Mouse (Mus musculus) cerebellum, adult 2 months (tissue): ENCODE results near the gene Ttl. TPM values are rescaled to one million over a fixed set of nuclear protein-coding genes. Genes with fewer than 3 reads are reported as not detected.

Experiments used
- DNase-seq, 2 experiments: peaks; one replicate each; pipeline ENCODE4 v3.0.0; 2021
- H3K27ac ChIP-seq: fragments of 200-500 bp; 2 replicates; pipeline ENCODE4 v1.5.1; 2012; ENCODE audit warnings: low read length, control low read depth, inconsistent platforms; ENCODE audit not compliant: insufficient read depth
- H3K27me3 ChIP-seq: fragments of 200-500 bp; 2 replicates; pipeline ENCODE4 v1.6.1; 2012; ENCODE audit warnings: inconsistent platforms, mild to moderate bottlenecking, low read length, moderate library complexity; ENCODE audit not compliant: control insufficient read depth, insufficient read depth
- H3K4me1 ChIP-seq: fragments of 200-500 bp; 2 replicates; pipeline ENCODE4 v1.6.1; 2011; ENCODE audit warnings: low read length; ENCODE audit not compliant: control insufficient read depth, insufficient read depth
- H3K4me3 ChIP-seq: fragments of 200-500 bp; replicated peaks from 2 replicates; pipeline ENCODE3; 2011; ENCODE audit warnings: mild to moderate bottlenecking, low read depth, low read length, control low read depth; ENCODE audit not compliant: insufficient read depth
- CTCF ChIP-seq: fragments of 200-500 bp; IDR thresholded peaks from 2 replicates; pipeline ENCODE4 v1.5.1; 2011; ENCODE audit warnings: low read depth, mild to moderate bottlenecking, control low read depth, low read length, moderate library complexity, borderline replicate concordance; ENCODE audit not compliant: insufficient read depth
- POLR2A ChIP-seq: fragments of 200-500 bp; IDR thresholded peaks from 2 replicates; pipeline ENCODE4 v1.6.1; 2011; ENCODE audit warnings: low read length, control low read depth, borderline replicate concordance; ENCODE audit not compliant: insufficient read depth
- WGBS: fragments of 180-500 bp; shearing (Covaris S2); methylation state at CpG from one replicate; pipeline ENCODE4 v1.1.7; 2018; 5-methylcytosine and 5-hydroxymethylcytosine counted together
- polyA plus RNA-seq: library from polyadenylated mRNA; depleted of rRNA; stranded (reverse); fragments of >200 nt; gene quantifications from 2 replicates; pipeline ENCODE4 v1.2.3, GENCODE M21; 2012

Gene Ttl
- polyA plus RNA-seq, 1 experiment = 23.3 TPM

DNA sequence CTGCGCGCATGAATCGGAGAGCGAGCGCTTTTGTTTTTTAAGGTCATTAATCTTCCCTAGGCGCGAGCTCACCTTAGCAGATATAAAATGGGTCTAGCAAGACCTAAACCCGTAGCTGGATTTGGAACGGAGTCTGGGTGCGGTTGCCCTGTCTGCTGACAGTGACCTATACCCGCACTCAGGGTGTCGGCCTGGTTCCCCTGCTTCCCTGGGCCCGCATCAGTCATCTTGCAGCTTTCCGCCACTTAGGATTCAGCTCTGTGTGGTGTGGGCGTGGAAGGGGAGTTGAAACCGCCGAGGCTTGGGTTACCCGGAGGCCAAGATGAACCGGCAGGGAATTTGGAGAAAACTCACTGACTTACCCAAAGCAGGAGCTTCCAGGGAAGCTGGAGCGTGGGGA, 584 bp downstream of the Ttl start:
- Histone ChIP-seq H3K27ac (peak overlapping the region; percentile 62; the same call in 1 of the 2 replicates), H3K27me3 (no peaks in the 10 kb centered on the region), H3K4me1 (peaks cover 2% of the 10 kb centered on the region), H3K4me3 (peak overlapping the region; percentile 89)
- DNase-seq = peak; percentile 61 to 69
- no peak; the same call in 1 of the 2 replicates for TF ChIP-seq POLR2A
- TF ChIP-seq CTCF = no peak
- under 1% methylated on average over 20 of the region's 20 CpGs for WGBS

DNA sequence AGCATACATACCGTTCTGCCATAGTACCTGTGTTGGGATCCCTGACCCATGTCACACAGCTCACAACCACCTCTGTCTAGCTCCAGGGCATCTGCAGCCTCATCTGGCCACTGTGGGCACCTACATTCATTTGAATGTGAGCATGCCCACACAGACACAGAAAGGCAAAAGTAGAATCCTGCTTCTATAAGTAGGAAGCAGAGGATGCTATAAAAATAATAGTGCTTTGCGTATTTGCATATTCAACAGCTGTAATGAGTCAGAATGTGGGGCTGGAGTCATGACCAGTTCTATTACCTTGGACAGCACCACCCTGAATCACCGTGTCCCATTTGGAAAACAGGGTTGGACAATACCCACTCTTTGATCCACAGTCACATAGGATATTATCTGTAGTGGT, 4.6 kb downstream of the Ttl start:
- peaks cover 2% of the 10 kb centered on the region; the same call in 1 of the 2 replicates for H3K4me1 ChIP-seq
- H3K27me3 ChIP-seq = no peaks in the 10 kb centered on the region
- WGBS = 91% methylated on average over 3 of the region's 3 CpGs
- TF ChIP-seq POLR2A (no peak), CTCF (no peak)
- H3K4me3 ChIP-seq = no peak overlapping the region
- no peak for DNase-seq
- no peak overlapping the region for H3K27ac ChIP-seq

DNA sequence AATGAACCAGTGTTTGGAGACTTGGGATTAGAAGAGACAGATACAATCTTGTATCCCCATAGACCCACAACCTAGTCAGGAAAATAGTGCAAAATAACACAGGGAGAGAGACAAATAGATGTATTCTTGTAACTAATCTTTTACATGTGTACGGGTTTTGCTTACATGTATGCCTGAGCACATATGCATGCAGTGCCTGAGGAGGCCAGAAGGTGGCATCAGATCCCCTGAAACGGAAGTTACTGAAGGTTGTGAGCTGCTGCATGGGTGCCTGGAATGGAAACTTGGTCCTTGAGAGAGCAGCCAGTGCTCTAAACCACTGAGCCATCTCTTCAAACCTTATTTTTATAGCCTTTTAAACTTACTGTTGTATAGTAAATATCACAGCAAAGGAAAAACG, 12.6 kb downstream of the Ttl start:
- H3K4me3 ChIP-seq = no peak overlapping the region
- no peak for DNase-seq
- WGBS = 83% methylated on average over 3 of the region's 3 CpGs
- no peaks in the 10 kb centered on the region; the same call in 1 of the 2 replicates for H3K4me1 ChIP-seq
- H3K27ac ChIP-seq = no peak overlapping the region
- no peaks in the 10 kb centered on the region for H3K27me3 ChIP-seq
- TF ChIP-seq CTCF (peak; percentile 10; the same call in 1 of the 2 replicates), POLR2A (no peak)

DNA sequence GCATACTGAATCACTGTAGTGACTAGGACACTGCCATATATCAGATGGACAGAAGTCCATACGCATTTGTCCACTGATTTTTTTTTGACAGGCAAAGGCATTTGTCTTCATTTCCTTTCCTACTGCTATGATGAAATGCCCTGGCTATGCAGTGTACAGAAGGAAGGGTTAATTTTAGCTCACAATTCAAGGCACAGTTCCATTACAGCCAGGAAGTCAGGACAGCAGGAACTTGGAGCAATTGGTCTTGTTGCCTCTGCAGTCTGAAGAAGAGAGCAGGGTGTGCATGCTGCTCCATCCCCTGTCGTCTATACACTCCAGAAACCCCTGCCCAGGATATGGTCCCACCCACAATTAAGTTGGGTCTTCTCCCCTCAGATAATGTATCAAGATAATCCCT, 13.5 kb downstream of the Ttl start:
- no peak overlapping the region for H3K27ac ChIP-seq
- no peak for TF ChIP-seq POLR2A
- TF ChIP-seq CTCF = no peak
- 25% methylated on average over 2 of the region's 2 CpGs for WGBS
- H3K4me1 ChIP-seq = no peaks in the 10 kb centered on the region; the same call in 1 of the 2 replicates
- DNase-seq = peak in 1 of 2 experiments; percentile 28
- no peaks in the 10 kb centered on the region for H3K27me3 ChIP-seq
- H3K4me3 ChIP-seq = no peak overlapping the region

DNA sequence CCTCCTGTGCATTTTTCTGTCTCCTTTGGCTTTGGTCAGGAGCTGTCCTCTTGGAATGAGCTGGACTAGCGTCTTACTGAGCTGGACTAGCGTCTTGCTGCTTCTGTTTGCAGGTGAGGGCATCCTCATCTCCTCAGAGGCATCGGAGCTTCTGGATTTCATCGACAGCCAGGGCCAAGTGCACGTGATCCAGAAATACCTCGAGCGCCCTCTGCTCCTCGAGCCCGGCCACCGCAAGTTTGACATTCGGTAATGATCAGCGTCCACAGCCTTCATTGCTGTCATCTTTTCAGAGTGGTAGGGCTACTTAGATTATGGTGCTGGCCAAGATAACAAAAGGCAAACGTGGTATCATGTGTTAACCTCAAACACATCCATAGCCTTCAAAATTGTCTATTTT, 15.4 kb downstream of the Ttl start:
- Histone ChIP-seq H3K4me1 (no peaks in the 10 kb centered on the region; the same call in 1 of the 2 replicates), H3K27me3 (no peaks in the 10 kb centered on the region), H3K4me3 (no peak overlapping the region), H3K27ac (no peak overlapping the region)
- no peak for DNase-seq
- 71% methylated on average over 13 of the region's 13 CpGs for WGBS
- TF ChIP-seq POLR2A = no peak
- TF ChIP-seq CTCF = no peak

DNA sequence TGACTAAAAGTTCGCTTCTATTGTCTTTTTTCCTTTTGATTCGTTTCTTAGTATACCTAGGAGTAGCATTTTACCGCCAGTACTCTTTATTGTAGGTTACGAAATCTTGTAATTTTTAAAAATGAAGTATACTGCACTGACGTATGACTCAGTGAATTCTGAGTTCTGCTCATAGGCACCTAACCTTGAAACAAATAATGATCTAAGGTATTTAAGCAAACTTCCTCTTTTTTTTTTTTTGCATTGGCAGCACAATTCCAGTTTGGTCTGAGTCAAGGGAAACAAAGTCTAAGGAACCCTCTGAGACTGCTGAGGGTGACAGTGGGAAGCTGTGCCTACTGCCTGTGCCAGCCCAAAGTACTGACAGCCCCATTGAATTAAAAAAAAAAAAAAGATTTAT, 17.8 kb downstream of the Ttl start:
- no peaks in the 10 kb centered on the region; the same call in 1 of the 2 replicates for H3K4me1 ChIP-seq
- no peak for DNase-seq
- H3K27me3 ChIP-seq = no peaks in the 10 kb centered on the region
- 95% methylated on average over 5 of the region's 5 CpGs for WGBS
- no peak overlapping the region for H3K27ac ChIP-seq
- no peak for TF ChIP-seq POLR2A
- TF ChIP-seq CTCF = no peak
- H3K4me3 ChIP-seq = no peak overlapping the region

DNA sequence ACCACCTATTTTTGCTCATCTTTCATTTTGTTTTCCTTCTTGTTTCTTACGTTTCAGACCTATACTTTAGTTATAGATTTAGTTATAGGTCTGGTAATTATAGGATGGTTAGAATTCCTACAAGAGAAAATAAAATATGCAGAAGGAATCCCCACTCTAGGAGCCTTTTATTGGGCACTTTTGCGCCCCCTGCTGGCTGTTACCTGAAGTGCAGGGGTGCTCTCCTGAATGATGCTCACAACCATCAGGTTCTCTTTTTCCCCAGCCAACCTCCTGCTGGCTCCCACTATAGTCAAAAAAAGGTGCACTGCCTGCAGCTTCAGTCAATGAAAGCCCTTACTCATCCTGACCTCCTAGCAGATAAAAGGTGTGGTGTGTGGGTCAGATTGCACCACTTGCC, 19.2 kb downstream of the Ttl start:
- DNase-seq = peak in 1 of 2 experiments; percentile 47
- 52% methylated on average over 2 of the region's 2 CpGs for WGBS

DNA sequence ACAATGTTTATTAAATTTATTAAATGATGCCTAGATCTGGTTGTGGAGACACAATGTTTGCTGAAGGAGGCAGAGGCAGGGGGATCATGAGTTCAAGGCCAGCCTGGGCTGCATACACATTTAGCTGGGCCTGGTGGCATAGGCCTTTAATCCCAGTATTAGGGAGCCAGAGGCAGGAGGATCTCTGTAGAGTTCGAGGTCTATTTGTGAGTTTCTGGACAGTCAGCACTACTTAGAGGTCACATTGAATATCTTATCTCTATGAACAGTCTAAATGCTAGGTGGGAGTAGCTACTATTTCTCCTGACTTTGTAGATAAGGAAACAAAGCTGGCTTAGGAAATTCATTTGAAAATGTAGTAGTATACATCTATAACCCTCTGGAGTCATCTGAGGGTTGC, 21.8 kb downstream of the Ttl start:
- no peaks in the 10 kb centered on the region; the same call in 1 of the 2 replicates for H3K4me1 ChIP-seq
- no peak overlapping the region for H3K27ac ChIP-seq
- no peak overlapping the region for H3K4me3 ChIP-seq
- DNase-seq = no peak
- no peaks in the 10 kb centered on the region for H3K27me3 ChIP-seq
- TF ChIP-seq POLR2A (no peak), CTCF (no peak)
- 95% methylated on average over 1 of the region's 1 CpGs for WGBS

More for the DNA sequence above, 19.2 kb downstream of the Ttl start:
- Histone ChIP-seq H3K4me1 (no peaks in the 10 kb centered on the region; the same call in 1 of the 2 replicates), H3K4me3 (no peak overlapping the region), H3K27me3 (no peaks in the 10 kb centered on the region), H3K27ac (no peak overlapping the region)
- TF ChIP-seq CTCF = peak; percentile 61
- TF ChIP-seq POLR2A = no peak
